Mouse (Mus musculus) C2C12 (cell line): Measurements from ENCODE around the gene Dynlrb2. TPM values are rescaled to one million over a fixed set of nuclear protein-coding genes. Genes with fewer than 3 reads are reported as not detected.

ENCODE experiments used
- H3K27me3 ChIP-seq: one replicate; pipeline ENCODE4 v1.6.1; 2011; ENCODE audit not compliant: control insufficient read depth, insufficient read depth, insufficient read length
- H3K36me3 ChIP-seq: one replicate; pipeline ENCODE4 v1.6.1; 2011; ENCODE audit not compliant: control insufficient read depth, insufficient read depth
- H3K4me3 ChIP-seq: one replicate; pipeline ENCODE4 v1.5.1; 2011; ENCODE audit warnings: mild to moderate bottlenecking, control low read depth; ENCODE audit not compliant: poor library complexity, insufficient read depth, severe bottlenecking
- H3K79me2 ChIP-seq: one replicate; pipeline ENCODE4 v1.6.1; 2011; ENCODE audit not compliant: control insufficient read depth, insufficient read depth
- H3K79me3 ChIP-seq: one replicate; pipeline ENCODE4 v1.6.1; 2011; ENCODE audit warnings: low read depth, control low read depth
- H3ac ChIP-seq: one replicate; pipeline ENCODE3; 2011; ENCODE audit warnings: low read depth; ENCODE audit not compliant: control insufficient read depth, insufficient read length
- CEBPB ChIP-seq: IDR thresholded peaks from one replicate; pipeline ENCODE4 v1.6.1; 2011; ENCODE audit warnings: low read depth, mild to moderate bottlenecking, control low read depth, moderate library complexity
- CTCF ChIP-seq: IDR thresholded peaks from one replicate; pipeline ENCODE4 v1.5.1; 2011; ENCODE audit not compliant: control insufficient read depth, insufficient read depth, insufficient read length
- FOSL1 ChIP-seq: IDR thresholded peaks from one replicate; pipeline ENCODE4 v1.8.0; 2011; ENCODE audit warnings: mild to moderate bottlenecking, low read length; ENCODE audit not compliant: poor library complexity, insufficient read depth, severe bottlenecking
- MAX ChIP-seq: IDR thresholded peaks from one replicate; pipeline ENCODE4 v1.6.1; 2011; ENCODE audit warnings: mild to moderate bottlenecking, control low read depth
- MYOD1 ChIP-seq: IDR thresholded peaks from one replicate; pipeline ENCODE4 v1.6.1; 2011; ENCODE audit warnings: low read depth; ENCODE audit not compliant: control insufficient read depth, insufficient read length
- MYOG ChIP-seq: IDR thresholded peaks from one replicate; pipeline ENCODE4 v1.6.1; 2011; ENCODE audit not compliant: control insufficient read depth, insufficient read length; ENCODE audit errors: extremely low read depth
- USF1 ChIP-seq: IDR thresholded peaks from one replicate; pipeline ENCODE4 v1.6.1; 2011; ENCODE audit warnings: low read depth, mild to moderate bottlenecking, control low read depth, moderate library complexity
- polyA plus RNA-seq: library from polyadenylated mRNA; unstranded; fragments of >200 nt; fragmentation: generic; extraction: Trizol; gene quantifications from one replicate; pipeline ENCODE4 v1.2.1, GENCODE M21; 2012; ENCODE audit warnings: missing spikeins

Dynlrb2 gene
- polyA plus RNA-seq, 1 experiment: not detected

GRCm38 (mm10) chr8:116500057-116500809 lies 4.5 kb upstream of the Dynlrb2 start:
- Histone ChIP-seq H3ac (no peak overlapping the region), H3K36me3 (no peaks in the 10 kb centered on the region), H3K27me3 (no peaks in the 10 kb centered on the region), H3K4me3 (no peak overlapping the region), H3K79me3 (no peaks in the 10 kb centered on the region), H3K79me2 (no peaks in the 10 kb centered on the region)
- TF ChIP-seq CEBPB (no peak), MYOG (no peak), MYOD1 (no peak)

DNA sequence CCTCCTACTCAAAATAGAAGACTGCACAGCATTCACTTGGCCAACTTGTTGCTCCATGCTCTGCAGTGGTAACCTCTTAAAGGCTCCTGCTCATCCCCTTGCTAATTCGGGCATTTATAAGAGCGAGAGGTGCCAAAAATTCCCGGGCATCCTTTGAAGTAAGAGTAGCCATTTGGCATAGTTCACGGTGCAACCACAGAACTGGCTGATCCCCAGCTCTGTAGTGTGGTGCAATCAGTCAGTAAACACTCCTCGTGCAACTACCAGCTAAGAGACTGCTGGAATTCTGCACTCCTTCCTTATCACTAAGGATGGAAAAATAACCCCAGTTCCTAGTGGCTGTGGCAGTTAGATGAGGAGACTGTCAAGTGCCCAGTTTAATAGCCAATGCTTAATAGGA lies 3.9 kb downstream of the Dynlrb2 start:
- no peaks in the 10 kb centered on the region for H3K79me2 ChIP-seq
- no peak overlapping the region for H3ac ChIP-seq
- no peaks in the 10 kb centered on the region for H3K36me3 ChIP-seq
- H3K79me3 ChIP-seq: no peaks in the 10 kb centered on the region
- H3K4me3 ChIP-seq: no peak overlapping the region
- H3K27me3 ChIP-seq: no peaks in the 10 kb centered on the region
- TF ChIP-seq MYOD1: no peak
- no peak for TF ChIP-seq USF1
- no peak for TF ChIP-seq MAX
- TF ChIP-seq MYOG: no peak

DNA sequence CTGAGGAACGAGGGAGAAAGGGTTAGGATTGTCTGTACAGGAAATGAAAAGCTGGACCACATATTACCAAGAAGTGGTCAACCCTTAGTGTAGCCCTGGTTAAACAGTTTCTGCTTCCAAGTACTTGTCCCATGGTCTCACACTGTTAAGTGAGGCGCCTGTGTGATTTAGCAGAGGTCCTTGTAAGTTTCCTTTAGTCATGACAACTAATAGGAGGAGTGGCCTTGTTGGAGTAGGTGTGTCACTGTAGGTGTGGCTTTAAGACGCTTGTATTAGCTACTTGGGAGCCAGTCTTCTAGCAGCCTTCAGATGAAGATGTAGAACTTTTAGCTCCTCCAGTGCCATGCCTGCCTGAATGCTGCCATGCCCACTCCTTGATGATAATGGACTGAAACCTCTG lies 4.5 kb downstream of the Dynlrb2 start:
- Histone ChIP-seq H3K79me3 (no peaks in the 10 kb centered on the region), H3K4me3 (no peak overlapping the region), H3K79me2 (no peaks in the 10 kb centered on the region), H3ac (no peak overlapping the region), H3K27me3 (no peaks in the 10 kb centered on the region), H3K36me3 (no peaks in the 10 kb centered on the region)
- no peak for TF ChIP-seq USF1
- no peak for TF ChIP-seq CEBPB
- TF ChIP-seq MYOD1: no peak
- TF ChIP-seq MAX: no peak
- TF ChIP-seq MYOG: no peak
- TF ChIP-seq FOSL1: no peak
- no peak for TF ChIP-seq CTCF

DNA sequence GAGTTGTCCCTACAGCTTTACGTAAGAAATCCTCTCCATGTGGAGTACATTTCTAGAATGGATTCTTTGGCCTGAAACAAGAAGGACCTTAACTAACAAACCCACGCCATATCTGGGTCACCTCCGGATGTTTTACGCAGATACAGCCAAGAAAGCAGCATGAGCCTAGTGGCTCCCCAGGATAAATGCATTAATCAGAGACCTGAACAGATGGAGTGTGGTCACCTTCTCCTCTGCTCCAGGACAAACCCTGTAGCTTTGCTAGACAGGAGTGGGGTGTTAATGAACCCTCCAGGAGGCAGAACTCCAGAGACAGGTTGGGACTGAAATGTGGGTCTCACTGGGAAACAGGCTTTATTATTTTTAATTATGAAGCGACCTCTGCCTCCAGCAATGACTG lies 14.9 kb downstream of the Dynlrb2 start:
- H3K36me3 ChIP-seq: no peaks in the 10 kb centered on the region
- H3K79me2 ChIP-seq: no peaks in the 10 kb centered on the region
- H3K27me3 ChIP-seq: no peaks in the 10 kb centered on the region
- H3ac ChIP-seq: no peak overlapping the region
- H3K79me3 ChIP-seq: no peaks in the 10 kb centered on the region
- no peak overlapping the region for H3K4me3 ChIP-seq
- TF ChIP-seq MYOG (no peak), CTCF (no peak), MYOD1 (no peak), MAX (no peak), FOSL1 (no peak), CEBPB (no peak), USF1 (no peak)

- no peak overlapping the region for H3ac ChIP-seq
- no peaks in the 10 kb centered on the region for H3K79me2 ChIP-seq
- no peaks in the 10 kb centered on the region for H3K79me3 ChIP-seq
- H3K4me3 ChIP-seq: no peak overlapping the region
- H3K36me3 ChIP-seq: no peaks in the 10 kb centered on the region
- no peaks in the 10 kb centered on the region for H3K27me3 ChIP-seq
- TF ChIP-seq MYOG: no peak
- no peak for TF ChIP-seq MYOD1
- no peak for TF ChIP-seq CEBPB
- no peak for TF ChIP-seq USF1
- TF ChIP-seq FOSL1: no peak
- TF ChIP-seq CTCF: no peak
- TF ChIP-seq MAX: no peak
These were observed 16.4 kb downstream of the Dynlrb2 start for GRCm38 (mm10) chr8:116521208-116521607.

DNA sequence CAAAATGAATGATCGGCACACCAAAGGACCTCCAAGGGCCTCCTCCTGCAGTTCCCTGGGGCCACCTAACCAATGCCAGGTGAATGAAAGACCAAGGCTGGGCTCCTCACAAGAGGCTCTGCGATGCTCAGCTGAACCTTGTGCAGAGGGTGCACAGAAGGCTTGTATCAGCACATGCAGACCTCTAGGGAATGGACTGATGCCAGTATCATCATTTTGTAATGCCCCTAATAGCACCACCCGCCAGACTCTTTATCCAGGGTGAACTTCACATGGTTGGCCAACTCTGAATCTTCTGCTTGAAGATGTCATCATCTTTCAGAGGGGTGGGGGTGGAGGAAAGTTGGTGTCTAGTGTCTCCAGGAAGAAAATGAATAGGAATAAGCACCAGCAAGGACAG lies 16.9 kb downstream of the Dynlrb2 start:
- H3K79me2 ChIP-seq: no peaks in the 10 kb centered on the region
- no peaks in the 10 kb centered on the region for H3K27me3 ChIP-seq
- no peaks in the 10 kb centered on the region for H3K79me3 ChIP-seq
- no peak overlapping the region for H3ac ChIP-seq
- TF ChIP-seq CEBPB (no peak), MYOG (no peak), MAX (no peak), USF1 (no peak), CTCF (no peak)
- H3K36me3 ChIP-seq: no peaks in the 10 kb centered on the region
- H3K4me3 ChIP-seq: no peak overlapping the region
